Comparison of ENCODE assay signal across 8 mouse cellular contexts in the genomic region with DNA sequence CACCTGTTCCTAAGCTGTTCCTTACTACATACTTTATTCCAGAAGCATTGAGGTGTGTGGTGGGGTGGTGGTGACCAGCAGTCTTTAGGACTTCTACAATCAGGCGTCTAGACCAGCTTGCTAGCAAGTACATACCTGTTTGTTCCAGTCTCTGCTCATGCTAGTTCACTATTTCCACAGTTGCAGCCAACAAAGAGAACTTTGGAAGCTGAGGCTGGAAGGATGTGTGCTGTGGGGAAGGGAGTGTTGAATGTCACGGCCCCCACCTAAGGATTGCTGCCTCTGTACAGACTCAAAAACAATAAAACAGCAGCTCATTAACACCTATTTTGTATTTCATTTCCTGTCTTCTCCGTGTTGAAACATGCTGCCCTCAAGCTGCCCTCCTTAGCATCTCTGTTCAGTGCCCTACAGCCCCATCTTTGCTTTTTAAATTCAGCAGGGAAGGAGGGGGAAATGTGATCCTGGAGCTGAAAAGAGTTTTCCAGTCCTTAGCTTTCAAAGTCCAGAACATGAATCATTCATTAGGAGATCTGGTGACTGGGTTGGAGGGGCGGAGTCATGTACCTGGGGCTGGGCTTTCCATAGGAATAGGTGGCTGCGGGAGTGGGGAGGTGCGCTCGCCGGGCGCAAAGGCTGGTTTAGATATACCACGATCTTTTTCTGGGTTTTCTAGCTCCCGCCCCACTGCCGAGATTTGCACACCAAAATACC. TPM values are rescaled to one million over a fixed set of nuclear protein-coding genes. Genes with fewer than 3 reads are reported as not detected.
A peak's percentile ranks its signal among the peaks of the same experiment; 100 is the strongest.
DNase-seq lines count a peak whose midpoint lies in the region; TF ChIP-seq lines count a peak whose summit lies in the region.

No protein-coding gene starts in this region.

- peak overlapping the region; percentile 95 for H3K27ac ChIP-seq in embryonic fibroblast, embryonic 13.5 days (ENCODE audit: insufficient read depth, low read length)
- peak overlapping the region; percentile 92 for H3K27ac ChIP-seq in left cerebral cortex, adult 2 months

- no peak for TF ChIP-seq CTCF in embryonic fibroblast, embryonic 13.5 days (IDR thresholded peaks at IDR 0.05; ENCODE audit: borderline replicate concordance, insufficient read depth, low read length)
- TF ChIP-seq CTCF in left cerebral cortex, adult 2 months (IDR thresholded peaks at IDR 0.05) = no peak

- TF ChIP-seq POLR2A in embryonic fibroblast, embryonic 13.5 days (IDR thresholded peaks at IDR 0.05; ENCODE audit: low read depth, low read length) = peak; percentile 64

- intact Hi-C loops in left cerebral cortex, adult 2 months (cut with DNase I) = no loop called here

- DNase-seq in embryo, embryonic 10 days (ENCODE audit: low spot score) = peak; percentile 78
- no peak for DNase-seq in embryo, embryonic 9.5 days (ENCODE audit: extremely low spot score)
- peak; percentile 69 to 79 for DNase-seq in adrenal gland, adult 18-20 months (ENCODE audit: low spot score in 2 of 2)
- peak; percentile 52 for DNase-seq in heart, postnatal 4 days
- peak; percentile 58 to 64 for DNase-seq in left cerebral cortex, adult 2 months (ENCODE audit: extremely low spot score in 1 of 2, low spot score in 2 of 2)
- peak; percentile 47 for DNase-seq in mesoderm, embryonic 11.5 days (ENCODE audit: low read depth, low spot score)
- peak; percentile 65 to 74 for DNase-seq in urinary bladder, postnatal 36 days (ENCODE audit: low spot score in 2 of 2)

- H3K4me1 ChIP-seq in embryonic fibroblast, embryonic 13.5 days (ENCODE audit: control insufficient read depth, insufficient read depth, low read length) = peaks cover 12% of the 10 kb centered on the region

- H3K4me3 ChIP-seq in embryonic fibroblast, embryonic 13.5 days (ENCODE audit: insufficient read depth, low read length) = peak overlapping the region; percentile 70
- H3K4me3 ChIP-seq in left cerebral cortex, adult 2 months = peak overlapping the region; percentile 54

RNA-seq across cellular contexts. Expression of gene Mtmr11, which starts 0.8 kb away (rescaled TPM):
- 10 to 100 TPM; 19.4 to 28.7 TPM for total RNA-seq in adrenal gland, adult 18-20 months (2021)
- polyA plus RNA-seq in embryonic fibroblast, embryonic 13.5 days (2011; ENCODE audit: insufficient read length, low read depth, missing spikeins) = 41.8 and 52.6 TPM in 2 replicates
- total RNA-seq in heart, postnatal 4 days (2021) = 1 to 10 TPM; 4.2 to 4.6 TPM
- 1 to 10 TPM; 7.3 to 8.1 TPM for total RNA-seq in left cerebral cortex, adult 2 months (2021)

RNA-seq across cellular contexts. Expression of gene Sf3b4, which starts 11.2 kb away (rescaled TPM):
- total RNA-seq in adrenal gland, adult 18-20 months (2021) = 10 to 100 TPM; 56.6 to 57.0 TPM
- 63.3 and 70.6 TPM in 2 replicates for polyA plus RNA-seq in embryonic fibroblast, embryonic 13.5 days (2011; ENCODE audit: insufficient read length, low read depth, missing spikeins)
- 10 to 100 TPM; 34.1 to 36.8 TPM for total RNA-seq in heart, postnatal 4 days (2021)
- 10 to 100 TPM; 44.0 to 45.5 TPM for total RNA-seq in left cerebral cortex, adult 2 months (2021)

RNA-seq across cellular contexts. Expression of gene Sv2a, which starts 20.0 kb away (rescaled TPM):
- total RNA-seq in adrenal gland, adult 18-20 months (2021) = 1 to 10 TPM; 9.3 to 9.4 TPM
- 1.8 and 2.0 TPM in 2 replicates for polyA plus RNA-seq in embryonic fibroblast, embryonic 13.5 days (2011; ENCODE audit: insufficient read length, low read depth, missing spikeins)
- total RNA-seq in heart, postnatal 4 days (2021) = 10 to 100 TPM; 19.3 to 20.6 TPM
- total RNA-seq in left cerebral cortex, adult 2 months (2021) = 100 to 1,000 TPM; 408 TPM

RNA-seq across cellular contexts. Expression of gene Otud7b, which starts 56.6 kb away (rescaled TPM):
- 10 to 100 TPM; 32.1 to 35.0 TPM for total RNA-seq in adrenal gland, adult 18-20 months (2021)
- polyA plus RNA-seq in embryonic fibroblast, embryonic 13.5 days (2011; ENCODE audit: insufficient read length, low read depth, missing spikeins) = 26.0 and 30.0 TPM in 2 replicates
- total RNA-seq in heart, postnatal 4 days (2021) = 10 to 100 TPM; 45.7 to 47.4 TPM
- total RNA-seq in left cerebral cortex, adult 2 months (2021) = 10 to 100 TPM; 33.3 to 33.4 TPM

RNA-seq across cellular contexts. Expression of gene Bola1, which starts 58.5 kb away (rescaled TPM):
- total RNA-seq in adrenal gland, adult 18-20 months (2021) = 10 to 100 TPM; 30.3 to 35.8 TPM
- polyA plus RNA-seq in embryonic fibroblast, embryonic 13.5 days (2011; ENCODE audit: insufficient read length, low read depth, missing spikeins) = 9.6 and 10.4 TPM in 2 replicates
- 10 to 100 TPM; 18.8 to 20.9 TPM for total RNA-seq in heart, postnatal 4 days (2021)
- 10 to 100 TPM; 14.8 to 15.1 TPM for total RNA-seq in left cerebral cortex, adult 2 months (2021)

Comparison
In these comparisons a context has a peak if more than half of its experiments do, and no peak if none do; other contexts are left out.
1. RNA of gene Sv2a, which starts 20.0 kb away (total RNA-seq): 408 TPM in left cerebral cortex, adult 2 months; 19.3 to 20.6 TPM in heart, postnatal 4 days and 9.3 to 9.4 TPM in adrenal gland, adult 18-20 months; every median in the first group is over 10 times any median in the second.